Mouse (Mus musculus): ENCODE measurements around the gene Gm2a. TPM values are rescaled to one million over a fixed set of nuclear protein-coding genes. Genes with fewer than 3 reads are reported as not detected.

Gene Gm2a
- polyA plus RNA-seq, 1 experiment from 2014 or later, result 42.2 TPM

DNA sequence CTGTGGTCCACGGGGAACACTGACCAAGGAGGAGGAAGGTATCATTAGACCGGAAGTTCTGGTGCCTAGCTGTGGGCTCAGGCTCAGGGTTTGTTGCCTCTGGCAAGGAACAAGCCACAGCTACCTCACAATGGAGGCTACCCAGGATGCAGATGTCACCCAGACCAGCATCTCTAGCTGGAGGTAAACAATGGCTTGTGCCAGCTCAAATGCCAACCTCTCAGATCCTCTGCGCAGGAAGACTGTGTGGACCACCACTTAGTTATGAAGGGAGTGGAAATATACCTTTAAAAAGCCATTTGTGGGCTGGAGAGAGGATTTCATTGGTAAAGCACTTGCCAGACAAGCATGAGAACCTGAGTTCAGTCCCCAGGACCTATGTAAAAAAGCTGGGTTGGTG, 53.7 kb downstream of the Gm2a start, which contains the start of gene Slc36a3:
Slc36a3 (minus strand) TSS at position 101 of the 400 bp plus-strand sequence.
- no peak within 1 kb of the TSS for H3K4me2 ChIP-seq
- no peak for ATAC-seq (ENCODE audit: extremely low read depth, insufficient number of reproducible peaks, low FRiP score, low TSS enrichment)
- no peak within 1 kb of the TSS for H3K27ac ChIP-seq (replicated peaks)
- no peaks in the 10 kb centered on the region for H3K9me3 ChIP-seq
- no peaks in the 10 kb centered on the region for H3K36me3 ChIP-seq
- H3K4me1 ChIP-seq, result no peaks in the 10 kb centered on the region
- H3K27me3 ChIP-seq (replicated peaks), result no peaks in the 10 kb centered on the region
- WGBS, result 65% methylated on average over 3 of the region's 3 CpGs
- H3K9ac ChIP-seq, result no peak within 1 kb of the TSS
- no peak within 1 kb of the TSS for H3K4me3 ChIP-seq

DNA sequence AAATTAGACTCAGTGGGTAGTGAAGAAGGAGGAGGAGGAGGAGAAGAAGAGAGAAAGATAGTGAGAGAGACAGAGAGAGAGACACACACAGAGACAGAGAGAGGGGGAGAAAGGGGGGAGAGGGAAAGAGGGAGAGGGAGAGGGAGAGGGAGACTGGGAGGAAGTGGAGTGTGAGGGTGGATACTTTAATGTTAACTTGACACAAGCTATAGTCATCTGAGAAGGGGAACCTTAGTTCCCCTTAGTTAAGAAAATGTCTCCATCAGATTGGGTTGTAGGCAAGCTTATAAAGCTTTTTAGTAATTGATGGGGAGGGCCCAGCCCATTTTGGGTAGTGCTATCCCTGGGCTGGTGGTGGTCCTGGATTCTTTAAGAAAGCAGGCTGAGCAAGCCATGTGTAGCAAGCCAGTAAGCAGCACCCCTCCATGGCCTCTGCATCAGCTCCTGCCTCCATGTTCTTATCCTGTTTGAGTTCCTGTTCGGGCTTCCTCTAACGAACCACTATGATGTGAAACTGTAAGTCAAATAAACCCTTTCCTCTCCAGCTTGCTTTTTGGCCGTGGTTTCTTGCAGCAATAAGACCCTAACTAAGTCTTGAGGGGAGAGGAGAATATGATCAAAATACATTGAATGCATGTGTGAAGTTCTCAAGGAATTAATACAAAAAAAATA, 56.6 kb downstream of the Gm2a start:
- no peaks in the 10 kb centered on the region for H3K27me3 ChIP-seq (replicated peaks)
- WGBS, result 44% methylated on average over 3 of the region's 3 CpGs
- no peak overlapping the region for H3K27ac ChIP-seq (replicated peaks)
- no peak for ATAC-seq (ENCODE audit: extremely low read depth, insufficient number of reproducible peaks, low FRiP score, low TSS enrichment)
- no peaks in the 10 kb centered on the region for H3K36me3 ChIP-seq
- H3K9ac ChIP-seq, result no peak overlapping the region
- no peak overlapping the region for H3K4me2 ChIP-seq
- H3K4me3 ChIP-seq, result no peak overlapping the region
- H3K9me3 ChIP-seq, result no peaks in the 10 kb centered on the region
- no peaks in the 10 kb centered on the region for H3K4me1 ChIP-seq

GRCm38 (mm10) chr11:55155070-55155421, 57.1 kb downstream of the Gm2a start:
- no peak overlapping the region for H3K4me3 ChIP-seq

DNA sequence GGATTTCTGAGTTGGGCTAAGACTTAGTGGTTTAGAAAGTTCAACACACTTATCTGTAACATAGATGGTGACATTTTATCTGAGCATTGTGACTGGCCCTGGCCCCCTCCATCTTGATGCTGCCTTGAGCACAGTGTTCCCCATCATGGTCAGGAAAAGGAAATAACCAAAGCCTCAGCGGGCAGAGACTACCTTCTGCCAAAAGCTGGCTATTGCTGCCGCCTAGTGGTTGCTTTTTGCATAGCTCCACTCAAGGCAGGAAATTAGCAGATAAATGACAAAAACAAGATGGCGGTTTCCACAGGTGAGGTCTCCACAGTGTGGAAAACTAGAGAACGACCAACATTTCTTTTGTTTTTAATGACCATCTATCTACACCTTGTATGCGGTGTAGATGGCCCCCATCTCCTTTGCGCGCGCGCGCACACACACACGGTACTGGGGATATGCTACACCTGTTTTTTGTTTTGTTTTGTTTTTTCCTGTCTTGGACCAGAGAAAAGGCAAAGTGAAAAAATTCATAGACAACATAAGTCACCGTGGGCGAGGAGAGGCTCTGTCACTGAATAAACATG, 61.0 kb downstream of the Gm2a start:
- Histone ChIP-seq H3K4me3 (no peak overlapping the region), H3K36me3 (no peaks in the 10 kb centered on the region), H3K27me3 (replicated peaks) (no peaks in the 10 kb centered on the region), H3K9ac (no peak overlapping the region), H3K27ac (replicated peaks) (no peak overlapping the region), H3K9me3 (no peaks in the 10 kb centered on the region), H3K4me2 (no peak overlapping the region), H3K4me1 (peaks cover 14% of the 10 kb centered on the region)
- ATAC-seq (ENCODE audit: extremely low read depth, insufficient number of reproducible peaks, low FRiP score, low TSS enrichment), result no peak
- WGBS, result 46% methylated on average over 13 of the region's 13 CpGs

More at GRCm38 (mm10) chr11:55155070-55155421, 57.1 kb downstream of the Gm2a start:
- no peaks in the 10 kb centered on the region for H3K27me3 ChIP-seq (replicated peaks)
- no peak overlapping the region for H3K4me2 ChIP-seq
- no peak for ATAC-seq (ENCODE audit: extremely low read depth, insufficient number of reproducible peaks, low FRiP score, low TSS enrichment)
- H3K9me3 ChIP-seq, result no peaks in the 10 kb centered on the region
- WGBS, result 77% methylated on average over 6 of the region's 6 CpGs
- H3K9ac ChIP-seq, result no peak overlapping the region
- no peaks in the 10 kb centered on the region for H3K36me3 ChIP-seq
- no peaks in the 10 kb centered on the region for H3K4me1 ChIP-seq
- no peak overlapping the region for H3K27ac ChIP-seq (replicated peaks)

Other genes starting within 250 kb of the Gm2a start
- gene Lyrm7, start 237.2 kb upstream of the Gm2a start, polyA plus RNA-seq (2015; fragmentation: Nextera tagmentation; extraction: Ambion mirVana), result 12.2 and 17.2 TPM in 2 replicates
- 637 and 710 TPM in 2 replicates for gene Hint1, start 231.7 kb upstream of the Gm2a start, polyA plus RNA-seq (2015; fragmentation: Nextera tagmentation; extraction: Ambion mirVana)
- 1,129 and 1,294 TPM in 2 replicates for gene Gpx3, start 195.7 kb upstream of the Gm2a start, polyA plus RNA-seq (2015; fragmentation: Nextera tagmentation; extraction: Ambion mirVana)
- gene Tnip1, start 135.2 kb upstream of the Gm2a start, polyA plus RNA-seq (2015; fragmentation: Nextera tagmentation; extraction: Ambion mirVana), result 18.6 and 21.2 TPM in 2 replicates
- gene Anxa6, start 64.7 kb upstream of the Gm2a start, polyA plus RNA-seq (2015; fragmentation: Nextera tagmentation; extraction: Ambion mirVana), result 315 and 354 TPM in 2 replicates
- gene Ccdc69, start 20.0 kb upstream of the Gm2a start, polyA plus RNA-seq (2015; fragmentation: Nextera tagmentation; extraction: Ambion mirVana), result 18.8 and 20.8 TPM in 2 replicates
- not detected in 2 replicates for gene Slc36a3, start 53.6 kb downstream of the Gm2a start, polyA plus RNA-seq (2015; fragmentation: Nextera tagmentation; extraction: Ambion mirVana)
- 2.9 and 4.3 TPM in 2 replicates for gene Slc36a2, start 87.0 kb downstream of the Gm2a start, polyA plus RNA-seq (2015; fragmentation: Nextera tagmentation; extraction: Ambion mirVana)
- gene Slc36a1, start 106.2 kb downstream of the Gm2a start, polyA plus RNA-seq (2015; fragmentation: Nextera tagmentation; extraction: Ambion mirVana), result 0.88 and 1.0 TPM in 2 replicates
- gene Fat2, start 238.4 kb downstream of the Gm2a start, polyA plus RNA-seq (2015; fragmentation: Nextera tagmentation; extraction: Ambion mirVana), result 0.01 TPM in 1 of 2 replicates, not detected in the other